Mouse (Mus musculus) cerebellum, adult 9-11 months (tissue): ENCODE data around the gene Vmn1r130.
"Not testable (repeated sequence)": the region's sequence is repeated elsewhere in the genome, so short reads cannot be mapped to it uniquely, and the experiment has no call there.

Source experiments
- DNase-seq: peaks from one replicate; pipeline ENCODE4 v3.0.0; 2022

Vmn1r130 gene

DNA sequence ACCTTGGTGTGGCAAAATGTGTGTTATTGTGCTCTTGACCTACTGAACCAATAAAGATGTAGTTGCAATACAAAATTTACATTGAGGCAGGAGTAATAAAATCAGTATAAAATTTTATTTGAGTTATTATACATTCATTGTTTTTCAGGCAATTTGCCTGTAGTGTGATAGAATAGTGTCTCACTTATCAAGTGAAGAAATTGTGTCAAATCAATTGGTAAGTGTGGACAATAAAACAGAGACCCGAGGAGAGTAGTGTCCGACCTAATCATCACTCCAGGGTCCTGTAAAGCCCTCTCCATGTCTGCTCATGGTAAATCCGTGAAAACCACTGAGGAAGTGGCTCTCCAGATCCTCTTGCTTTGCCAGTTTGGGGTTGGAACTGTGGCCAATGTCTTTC is at the start of gene Vmn1r130:
Gene Vmn1r130 (plus strand): TSS at position 301 of the 400 bp plus-strand sequence.
- not testable (repeated sequence) for DNase-seq

- DNase-seq: not testable (repeated sequence)
Observed at GRCm38 (mm10) chr7:21545990-21546389, 34.4 kb downstream of the Vmn1r130 start, which contains the start of gene Vmn1r131. Vmn1r131 (minus strand) TSS chr7:21546090.
